Mouse (Mus musculus) embryo, embryonic 10 days (tissue): ENCODE measurements around the gene Lin7b.

ENCODE experiments used
- DNase-seq: peaks from one replicate; pipeline ENCODE4 v3.0.0-alpha.2; 2015; ENCODE audit warnings: low spot score

The Lin7b gene

GRCm38 (mm10) chr7:45353041-45353440, 17.3 kb downstream of the Lin7b start:
- DNase-seq = no peak

GRCm38 (mm10) chr7:45346905-45347304, 23.5 kb downstream of the Lin7b start:
- no peak for DNase-seq

- DNase-seq = no peak
Observed at GRCm38 (mm10) chr7:45343543-45343942, 26.8 kb downstream of the Lin7b start.

GRCm38 (mm10) chr7:45342081-45342480, 28.3 kb downstream of the Lin7b start:
- DNase-seq = no peak

GRCm38 (mm10) chr7:45341303-45341702, 29.1 kb downstream of the Lin7b start:
- peak; percentile 92 for DNase-seq

- DNase-seq = peak; percentile 92
Observed at GRCm38 (mm10) chr7:45340669-45341068, 29.7 kb downstream of the Lin7b start.

- DNase-seq = no peak
Observed at GRCm38 (mm10) chr7:45340066-45340442, 30.3 kb downstream of the Lin7b start.

- peak; percentile 89 for DNase-seq
Observed at GRCm38 (mm10) chr7:45339410-45340065, 30.8 kb downstream of the Lin7b start.

- DNase-seq = peak; percentile 71
Observed at GRCm38 (mm10) chr7:45338161-45338911, 32.0 kb downstream of the Lin7b start.

- DNase-seq = no peak
Observed at GRCm38 (mm10) chr7:45337469-45337868, 32.9 kb downstream of the Lin7b start.

GRCm38 (mm10) chr7:45336319-45336718, 34.1 kb downstream of the Lin7b start:
- DNase-seq = no peak

- DNase-seq = peak; percentile 9
Observed at GRCm38 (mm10) chr7:45335056-45335455, 35.3 kb downstream of the Lin7b start, which contains the start of gene Hrc. Gene Hrc, plus strand, starts transcription at chr7:45335290.

GRCm38 (mm10) chr7:45334605-45335004, 35.8 kb downstream of the Lin7b start:
- no peak for DNase-seq

GRCm38 (mm10) chr7:45333431-45333982, 36.9 kb downstream of the Lin7b start, which contains the start of gene Trpm4:
Gene Trpm4, minus strand, starts transcription at chr7:45333780.
- peak; percentile 83 for DNase-seq

GRCm38 (mm10) chr7:45332685-45333425, 37.5 kb downstream of the Lin7b start:
- DNase-seq = peak; percentile 82

GRCm38 (mm10) chr7:45331502-45331901, 38.9 kb downstream of the Lin7b start:
- DNase-seq = no peak

GRCm38 (mm10) chr7:45328841-45329475, 41.4 kb downstream of the Lin7b start:
- DNase-seq = no peak

GRCm38 (mm10) chr7:45325800-45326199, 44.6 kb downstream of the Lin7b start:
- no peak for DNase-seq

GRCm38 (mm10) chr7:45323069-45323468, 47.3 kb downstream of the Lin7b start:
- no peak for DNase-seq

- DNase-seq = no peak
Observed at GRCm38 (mm10) chr7:45322245-45322644, 48.1 kb downstream of the Lin7b start.
